Mouse (Mus musculus): Measurements from ENCODE around the gene Defa20.
"Not testable (repeated sequence)": the region's sequence is repeated elsewhere in the genome, so short reads cannot be mapped to it uniquely, and the experiment has no call there.

Gene Defa20

DNA sequence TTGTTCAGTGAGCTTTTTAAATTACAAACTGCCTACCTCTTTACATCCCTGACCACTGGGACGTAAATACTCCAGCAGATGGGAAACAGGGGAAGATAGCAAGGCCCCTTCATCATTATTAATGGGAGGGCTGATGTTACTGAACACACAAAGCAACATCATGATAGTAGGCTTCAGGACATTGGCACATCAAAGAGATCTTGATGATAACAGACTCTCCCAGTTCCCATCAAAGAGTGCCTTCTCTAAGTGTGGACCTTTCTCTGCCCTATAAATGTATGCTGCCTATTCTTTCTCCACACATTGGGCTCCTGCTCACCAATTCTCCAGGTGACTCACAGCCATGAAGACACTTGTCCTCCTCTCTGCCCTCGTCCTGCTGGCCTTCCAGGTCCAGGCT, at the start of gene Defa20:
Defa20 (plus strand) TSS at position 301 of the 400 bp plus-strand sequence.
- not testable (repeated sequence) for DNase-seq (ENCODE audit: low spot score)

DNA sequence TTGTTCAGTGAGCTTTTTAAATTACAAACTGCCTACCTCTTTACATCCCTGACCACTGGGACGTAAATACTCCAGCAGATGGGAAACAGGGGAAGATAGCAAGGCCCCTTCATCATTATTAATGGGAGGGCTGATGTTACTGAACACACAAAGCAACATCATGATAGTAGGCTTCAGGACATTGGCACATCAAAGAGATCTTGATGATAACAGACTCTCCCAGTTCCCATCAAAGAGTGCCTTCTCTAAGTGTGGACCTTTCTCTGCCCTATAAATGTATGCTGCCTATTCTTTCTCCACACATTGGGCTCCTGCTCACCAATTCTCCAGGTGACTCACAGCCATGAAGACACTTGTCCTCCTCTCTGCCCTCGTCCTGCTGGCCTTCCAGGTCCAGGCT, 19.7 kb downstream of the Defa20 start, which contains the start of gene Defa32:
Defa32 (plus strand) TSS at position 301 of the 400 bp plus-strand sequence.
- DNase-seq (ENCODE audit: low spot score): not testable (repeated sequence)

All from ovary, postnatal 10 days (tissue).